Mouse (Mus musculus): ENCODE measurements around the gene Zfp37.
"Not testable (repeated sequence)": the region's sequence is repeated elsewhere in the genome, so short reads cannot be mapped to it uniquely, and the experiment has no call there.

Gene Zfp37

DNA sequence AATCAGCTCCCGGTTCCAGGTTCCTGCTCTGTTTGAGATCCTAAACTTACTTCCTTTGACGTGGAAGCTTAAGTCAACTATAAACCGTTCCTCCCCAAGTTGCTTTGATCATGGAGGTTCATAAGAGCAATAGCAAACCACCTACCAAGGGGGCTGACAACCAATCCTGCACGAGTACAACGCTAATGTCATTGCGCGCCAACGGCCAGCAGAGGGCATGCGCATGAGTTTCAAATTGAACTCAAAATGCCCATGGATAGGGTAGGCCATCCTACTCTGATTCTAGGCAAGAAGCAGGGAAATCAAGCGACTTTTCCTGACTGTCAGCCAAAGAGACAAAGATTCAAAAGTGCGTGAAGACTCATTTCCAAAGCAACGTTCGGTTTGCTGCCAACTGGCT lies at the start of gene Zfp37:
Zfp37 (minus strand) TSS at position 279 of the 400 bp plus-strand sequence.
- peak; percentile 76 for DNase-seq (ENCODE audit: low read depth, low spot score)

DNA sequence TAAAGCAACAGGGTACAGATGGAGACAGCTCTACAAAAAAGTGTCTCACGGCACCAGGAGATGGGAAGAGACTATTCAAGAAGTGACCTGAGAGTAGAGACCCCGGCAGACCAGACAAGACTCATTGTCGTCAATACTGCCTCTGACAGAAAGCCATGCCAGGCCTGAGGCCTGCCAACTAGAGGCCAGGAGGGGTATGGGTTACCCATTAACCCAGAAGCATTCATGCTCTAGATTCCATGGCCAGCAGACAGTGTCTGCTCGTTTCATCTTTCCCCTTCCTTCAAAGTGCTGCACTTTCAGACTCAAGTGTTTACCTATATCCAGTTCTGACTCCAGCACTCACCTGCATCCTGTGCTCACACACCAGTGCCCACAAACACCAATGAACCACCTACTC lies 47.2 kb upstream of the Zfp37 start:
- DNase-seq (ENCODE audit: low read depth, low spot score): no peak

DNA sequence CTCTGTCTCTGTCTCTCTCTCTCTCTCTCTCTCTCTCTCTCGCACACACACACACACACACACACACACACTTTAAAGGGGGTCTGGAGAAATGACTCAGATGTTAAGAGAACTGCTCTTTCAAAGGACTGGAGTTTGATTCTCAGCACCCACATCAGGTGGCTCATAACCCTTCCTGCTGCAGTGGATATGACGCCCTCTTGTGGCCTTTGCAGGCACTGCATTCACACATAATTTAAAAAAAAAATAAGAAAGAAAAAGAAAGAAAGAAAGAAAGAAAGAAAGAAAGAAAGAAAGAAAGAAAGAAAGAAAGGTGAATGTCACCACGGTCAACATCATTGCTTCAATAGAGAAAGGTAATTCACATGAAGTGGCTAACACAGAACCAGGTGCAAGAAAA lies 46.4 kb upstream of the Zfp37 start:
- no peak for DNase-seq (ENCODE audit: low read depth, low spot score)

DNA sequence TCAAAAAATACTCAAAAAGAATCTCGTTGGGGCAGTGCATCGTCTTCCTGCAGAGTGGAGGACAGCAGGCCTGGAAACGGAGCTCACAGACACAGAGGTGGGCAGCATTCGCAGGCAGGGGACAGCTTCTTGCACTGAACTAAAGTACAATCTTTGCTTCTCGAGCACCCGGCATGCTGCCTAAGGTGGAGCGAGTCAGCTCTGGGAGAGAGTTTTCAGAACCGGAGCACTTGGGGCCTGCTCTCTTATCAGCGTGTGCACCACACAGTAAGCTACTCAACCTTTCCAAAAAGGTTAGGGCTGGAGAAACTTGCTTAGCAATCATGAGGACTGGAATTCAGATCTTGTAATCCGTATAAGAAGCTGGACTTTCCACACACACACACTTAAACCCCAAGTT lies 45.8 kb upstream of the Zfp37 start:
- DNase-seq (ENCODE audit: low read depth, low spot score): no peak

DNA sequence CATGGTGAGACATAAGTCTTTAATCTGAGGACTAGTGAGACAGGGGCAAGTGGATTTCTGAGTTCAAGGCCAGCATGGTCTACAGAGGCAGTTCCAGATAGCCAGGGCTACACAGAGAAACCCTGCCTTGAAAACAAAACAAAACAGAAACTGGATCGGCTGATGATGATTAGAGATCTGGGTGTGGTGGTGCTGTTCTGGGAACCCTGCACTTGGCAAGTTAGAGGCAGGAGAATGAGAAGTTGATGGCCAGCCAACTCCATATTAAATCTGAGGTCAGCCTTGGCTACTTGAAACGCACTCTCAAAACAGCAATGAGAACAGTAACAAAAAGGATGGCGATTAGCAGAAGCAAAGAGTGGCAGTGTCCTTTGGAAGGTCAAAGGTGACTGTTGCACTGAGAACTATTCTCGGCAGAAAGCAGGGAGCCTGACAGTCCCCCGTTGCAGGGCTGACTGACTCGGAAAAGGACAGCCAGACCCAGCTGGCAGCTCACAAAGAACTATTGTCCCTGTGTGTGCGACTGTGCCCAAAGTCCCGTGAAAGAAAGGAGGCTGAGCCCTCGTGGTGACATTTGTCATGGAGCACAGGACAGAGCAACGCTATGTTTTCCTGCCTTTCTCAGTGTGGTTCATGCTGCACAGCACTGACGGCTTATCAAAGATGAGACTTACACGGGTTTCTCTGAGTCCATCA lies 44.1 kb upstream of the Zfp37 start:
- DNase-seq (ENCODE audit: low read depth, low spot score): no peak

DNA sequence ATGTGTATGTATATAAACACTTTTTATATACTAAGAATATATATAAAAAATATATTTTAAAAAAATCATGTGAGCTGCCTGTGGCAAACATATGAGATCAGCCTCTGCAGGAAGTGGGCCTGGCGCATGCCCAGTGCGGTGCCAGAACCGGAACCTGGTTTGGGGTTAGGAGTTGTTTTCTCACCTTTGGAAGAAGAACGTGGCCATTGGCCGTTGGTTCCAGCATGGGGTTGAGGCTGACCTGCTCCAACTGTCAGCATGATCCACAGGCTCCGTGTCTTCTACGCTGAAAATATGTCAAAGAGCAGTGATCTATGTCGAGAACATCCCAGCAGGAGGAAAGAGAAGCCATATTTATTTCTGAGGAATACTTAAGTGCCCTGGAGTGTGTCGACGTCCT lies 43.1 kb upstream of the Zfp37 start:
- DNase-seq (ENCODE audit: low read depth, low spot score): no peak

DNA sequence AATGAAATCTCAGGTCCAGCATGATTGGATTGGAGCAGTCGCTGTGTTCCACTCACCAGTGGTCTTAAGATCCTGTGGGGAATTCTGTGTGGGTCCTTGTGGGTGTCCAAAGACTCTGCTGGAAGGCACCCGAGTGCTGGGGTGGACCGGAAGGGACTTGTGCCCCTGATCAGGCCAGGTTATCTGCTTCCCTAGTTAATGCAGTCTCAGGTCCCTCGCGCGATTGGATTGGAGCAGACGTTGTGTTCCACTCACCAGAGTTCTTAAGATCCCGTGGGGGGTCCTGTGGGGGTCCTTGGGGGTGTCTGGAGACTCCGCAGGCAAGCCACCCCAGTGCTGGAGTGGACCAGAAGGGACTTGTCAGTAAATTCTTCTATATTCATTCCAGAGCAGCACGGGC lies 41.8 kb upstream of the Zfp37 start:
- no peak for DNase-seq (ENCODE audit: low read depth, low spot score)

DNA sequence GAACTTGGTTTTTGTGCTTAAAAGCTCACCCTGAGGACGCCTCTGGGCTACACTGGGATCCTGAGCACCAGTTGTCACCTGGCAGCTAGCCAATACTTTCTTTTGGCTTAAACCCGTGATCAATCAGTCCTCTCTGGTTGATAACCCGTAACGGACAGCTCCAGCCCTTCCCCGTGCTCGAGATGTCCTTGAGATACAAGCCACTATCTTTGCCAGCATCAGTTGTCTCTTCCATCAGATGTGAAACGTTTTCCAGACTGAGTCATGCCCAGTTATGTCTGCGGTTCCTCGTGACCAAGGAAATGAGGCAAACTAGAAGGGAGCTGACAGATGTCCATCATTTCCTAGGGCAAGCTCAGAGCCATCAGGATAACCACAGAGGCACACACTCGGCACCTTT lies 36.3 kb upstream of the Zfp37 start:
- no peak for DNase-seq (ENCODE audit: low read depth, low spot score)

DNA sequence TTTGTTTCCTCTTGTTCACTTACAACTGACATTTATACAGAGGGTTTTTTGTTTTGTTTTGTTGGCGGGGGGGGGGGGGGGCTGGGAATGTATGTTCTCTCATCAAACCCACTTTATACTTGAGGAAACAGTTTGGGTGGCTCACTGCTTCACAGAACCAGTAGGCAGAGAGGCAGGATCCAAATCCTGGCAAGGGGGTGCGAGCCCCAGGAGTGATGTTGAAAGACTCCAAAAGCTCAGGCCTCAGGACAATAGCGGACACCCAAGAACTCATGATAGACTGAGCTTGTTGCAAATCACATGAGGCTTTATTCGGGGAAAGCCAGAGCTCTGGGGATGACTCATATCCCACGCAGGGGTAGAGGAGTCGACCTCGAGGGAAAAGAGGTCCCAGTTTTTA lies 35.2 kb upstream of the Zfp37 start:
- DNase-seq (ENCODE audit: low read depth, low spot score): not testable (repeated sequence)

DNA sequence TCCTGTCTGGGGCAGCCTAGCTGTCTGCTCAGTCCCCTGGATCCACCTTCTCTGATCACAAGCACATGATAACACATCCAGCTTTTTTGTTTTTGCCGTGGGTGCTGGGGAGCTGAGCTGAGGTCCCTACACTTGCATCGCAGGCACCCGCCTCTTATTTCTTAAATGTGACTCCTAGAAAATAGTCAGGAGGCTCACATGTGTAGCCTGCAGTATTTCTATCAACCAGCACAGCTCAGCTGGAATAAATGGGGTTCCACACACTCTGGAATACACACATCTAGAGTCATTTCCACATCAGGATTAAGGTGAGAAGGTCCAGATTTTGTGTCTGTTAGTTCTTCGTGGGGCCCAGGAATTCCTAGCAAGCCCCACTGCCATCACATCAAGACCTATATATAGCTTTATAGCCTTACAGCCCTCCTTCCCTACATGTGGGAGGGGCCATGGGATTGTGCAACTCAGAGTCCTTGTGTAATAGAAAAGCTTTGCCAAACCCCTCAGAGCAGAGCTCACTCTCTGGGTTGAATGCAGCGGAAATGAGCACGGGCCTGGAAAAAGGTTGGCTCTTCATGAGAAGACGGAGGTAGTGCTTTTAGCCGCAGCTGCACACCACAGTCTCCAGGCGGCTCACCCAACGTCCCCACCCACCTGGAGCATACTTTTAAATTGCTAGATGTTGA lies 34.4 kb upstream of the Zfp37 start:
- no peak for DNase-seq (ENCODE audit: low read depth, low spot score)

DNA sequence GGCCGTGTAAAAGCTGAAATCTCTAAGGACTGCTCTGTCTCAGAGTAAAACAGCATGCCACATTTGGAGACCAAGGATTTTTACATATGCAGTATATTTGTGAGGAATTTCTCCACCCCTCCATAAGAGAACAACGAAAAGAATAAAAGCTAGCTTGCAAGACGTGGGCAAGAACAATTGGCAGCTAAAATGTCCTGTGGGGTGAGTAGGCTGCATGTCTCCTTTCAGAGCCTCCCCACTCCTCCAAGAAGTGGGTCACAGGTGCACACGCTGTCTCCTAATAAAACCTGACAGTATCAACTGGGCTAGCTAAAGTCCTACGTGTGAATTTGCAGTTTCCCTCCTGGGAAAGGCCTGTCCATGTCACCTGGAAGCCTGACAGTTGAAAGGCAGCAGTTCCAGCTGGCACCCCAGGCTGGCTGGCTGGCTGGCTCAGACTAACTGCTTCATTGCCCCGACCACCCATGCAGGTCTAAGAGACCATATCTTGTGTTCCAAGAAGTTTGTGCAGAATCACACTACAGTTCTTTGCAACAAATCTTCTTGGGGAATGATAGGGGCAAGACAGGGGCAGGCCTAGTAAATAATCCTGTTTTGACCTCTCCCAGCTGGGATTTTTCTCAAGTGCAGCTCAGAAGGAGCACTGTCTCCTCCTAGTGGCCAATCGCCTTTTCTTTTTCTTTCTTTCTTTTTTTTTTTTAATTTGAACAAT lies 32.4 kb upstream of the Zfp37 start:
- DNase-seq (ENCODE audit: low read depth, low spot score): peak; percentile 53

DNA sequence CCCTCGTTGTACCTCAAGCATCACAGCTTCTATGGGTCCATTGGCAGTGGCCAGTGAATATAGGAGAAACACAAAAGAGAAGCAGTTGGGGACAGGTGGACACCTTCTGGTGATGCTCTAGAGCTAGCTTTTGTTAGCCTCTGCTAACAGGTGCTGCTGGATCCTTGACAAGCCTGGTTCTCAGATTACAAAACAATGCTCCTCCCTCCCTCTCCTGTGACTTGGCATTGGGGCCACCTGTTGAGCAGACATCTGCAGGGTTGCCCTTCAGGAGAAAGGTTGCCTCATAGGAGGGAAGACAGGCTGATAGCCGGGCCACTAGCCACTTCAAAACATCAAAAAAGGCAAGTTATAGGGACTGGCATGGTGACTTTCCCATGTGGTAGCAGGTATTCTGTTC lies 31.4 kb upstream of the Zfp37 start, which contains the start of gene Slc31a2:
Slc31a2 (plus strand) TSS at position 287 of the 400 bp plus-strand sequence.
- DNase-seq (ENCODE audit: low read depth, low spot score): peak; percentile 47

DNA sequence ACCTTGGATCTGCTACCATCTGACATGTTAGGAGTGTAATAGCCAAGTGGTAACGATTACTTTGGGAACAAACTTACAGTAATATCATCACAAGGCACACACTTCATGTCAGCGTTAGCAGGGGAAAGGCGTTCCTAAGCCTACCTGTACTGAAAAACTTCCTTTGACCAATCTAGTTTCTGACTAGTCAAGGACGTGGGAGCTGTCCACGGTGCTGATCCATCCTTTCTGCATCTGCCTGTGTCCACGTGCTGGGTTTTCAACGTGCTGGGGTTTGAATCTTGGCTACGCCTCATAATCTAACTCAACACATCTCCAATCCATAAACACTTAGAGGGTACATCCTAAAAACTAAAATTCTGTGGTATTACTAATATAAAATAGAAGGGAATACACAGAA lies 26.1 kb upstream of the Zfp37 start:
- DNase-seq (ENCODE audit: low read depth, low spot score): peak; percentile 69

DNA sequence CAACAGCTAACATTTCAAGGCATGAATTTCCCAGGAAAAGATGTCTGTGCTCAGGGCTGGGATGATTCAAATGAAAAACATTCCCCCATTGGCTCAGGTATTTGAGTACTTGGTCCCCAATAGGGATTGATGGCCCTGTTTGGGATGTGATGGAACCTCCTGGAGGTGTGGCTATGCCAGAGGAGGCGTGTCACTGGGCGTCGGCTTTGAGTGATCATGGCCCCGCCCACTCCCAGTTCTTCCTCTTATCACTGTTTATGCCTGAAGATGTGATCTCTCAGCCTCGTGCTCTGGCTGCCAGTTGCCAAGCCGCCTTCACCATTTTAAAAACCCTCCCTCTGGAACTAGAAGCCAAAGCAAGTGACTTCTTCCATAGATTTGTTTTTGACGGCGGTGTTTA lies 23.7 kb upstream of the Zfp37 start:
- peak; percentile 83 for DNase-seq (ENCODE audit: low read depth, low spot score)

DNA sequence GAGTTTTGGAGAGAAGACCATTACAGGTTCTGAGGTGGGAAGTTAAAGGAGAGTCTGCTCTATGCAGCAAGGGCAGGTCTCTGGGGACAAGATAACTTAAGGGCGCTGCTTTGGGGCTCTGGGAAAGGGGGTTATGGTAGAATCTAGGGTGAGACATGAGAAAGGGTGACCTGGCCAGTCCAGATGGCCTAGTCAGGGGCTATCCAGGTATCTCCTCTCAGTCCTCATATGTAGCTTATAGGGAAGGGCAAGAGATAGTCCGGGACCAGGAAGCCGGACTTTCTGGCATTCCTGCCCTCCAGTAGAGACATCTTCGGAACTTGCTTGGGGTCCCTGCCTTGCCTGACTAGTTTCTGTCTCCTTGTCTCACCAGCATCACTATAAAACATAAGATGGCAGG lies 20.9 kb upstream of the Zfp37 start:
- DNase-seq (ENCODE audit: low read depth, low spot score): no peak

DNA sequence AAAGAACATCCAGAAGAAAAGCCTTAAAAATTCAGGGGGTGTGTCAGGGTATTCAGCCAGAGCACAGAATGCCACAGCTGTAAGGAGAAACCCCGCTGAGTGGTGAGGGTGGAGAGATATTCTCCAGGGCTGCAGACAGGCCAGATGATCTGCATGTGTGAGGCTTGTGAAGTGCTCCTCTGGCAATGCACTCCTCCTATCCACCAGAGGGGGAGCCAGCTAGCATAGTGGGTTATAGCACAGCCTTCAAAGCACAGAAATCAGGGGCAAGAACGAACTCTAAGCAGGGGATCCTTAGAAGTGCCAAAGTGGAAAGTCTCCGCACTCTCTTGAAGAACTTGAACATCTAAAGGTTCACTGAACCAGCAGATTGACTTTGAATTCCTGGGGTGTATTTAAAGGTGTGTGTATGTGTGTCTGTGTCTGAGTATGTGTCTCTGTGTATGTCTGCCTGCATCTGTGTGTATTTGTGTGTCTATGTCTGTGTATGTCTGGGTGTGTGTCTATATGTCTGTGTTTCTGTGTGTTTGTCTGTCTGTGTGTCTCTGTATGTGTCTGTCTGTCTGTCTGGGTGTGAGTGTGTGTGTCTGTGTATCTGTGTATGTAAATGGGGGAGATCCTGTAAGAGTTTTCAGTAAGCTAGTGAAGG lies 20.2 kb upstream of the Zfp37 start:
- peak; percentile 97 for DNase-seq (ENCODE audit: low read depth, low spot score)

DNA sequence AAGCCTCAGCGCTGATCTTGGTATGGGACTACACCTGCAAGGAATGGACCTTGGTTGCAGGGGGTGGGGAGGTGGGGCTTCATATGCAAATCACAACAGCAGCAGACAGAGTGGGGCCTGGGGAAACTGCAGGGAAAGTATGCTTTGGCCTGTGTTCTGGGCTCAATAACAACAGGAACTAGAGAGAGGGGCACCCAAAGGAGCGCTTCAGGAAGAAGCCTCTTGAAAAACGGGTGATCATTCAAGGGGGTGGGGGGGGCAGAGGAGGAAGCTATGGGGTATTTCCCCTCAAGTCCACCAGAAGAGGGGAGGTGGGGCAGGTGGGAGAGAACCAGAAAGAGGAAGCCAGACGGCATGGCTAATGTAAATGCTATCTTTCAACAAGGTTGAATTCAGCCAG lies 17.5 kb upstream of the Zfp37 start:
- DNase-seq (ENCODE audit: low read depth, low spot score): peak; percentile 70

DNA sequence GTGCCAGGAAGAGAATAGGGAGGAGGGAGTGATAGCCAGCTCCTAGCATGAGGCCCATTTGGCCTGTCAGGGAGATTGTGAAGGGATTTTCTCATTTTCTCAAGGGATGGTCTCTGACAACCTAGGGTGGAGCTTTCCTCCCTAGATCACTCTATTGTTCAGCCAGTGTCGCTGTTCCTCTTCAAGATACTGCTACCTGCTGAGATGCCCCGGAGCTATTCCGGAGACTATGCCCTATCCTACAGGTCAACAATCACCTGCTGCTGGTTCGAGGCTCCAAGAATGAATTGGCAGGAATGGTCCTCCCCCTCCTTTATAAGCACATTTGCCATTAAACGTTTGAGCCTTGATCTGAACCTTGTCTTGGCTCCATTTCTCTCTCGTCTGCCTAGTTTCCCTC lies 9.7 kb upstream of the Zfp37 start:
- DNase-seq (ENCODE audit: low read depth, low spot score): peak; percentile 86

DNA sequence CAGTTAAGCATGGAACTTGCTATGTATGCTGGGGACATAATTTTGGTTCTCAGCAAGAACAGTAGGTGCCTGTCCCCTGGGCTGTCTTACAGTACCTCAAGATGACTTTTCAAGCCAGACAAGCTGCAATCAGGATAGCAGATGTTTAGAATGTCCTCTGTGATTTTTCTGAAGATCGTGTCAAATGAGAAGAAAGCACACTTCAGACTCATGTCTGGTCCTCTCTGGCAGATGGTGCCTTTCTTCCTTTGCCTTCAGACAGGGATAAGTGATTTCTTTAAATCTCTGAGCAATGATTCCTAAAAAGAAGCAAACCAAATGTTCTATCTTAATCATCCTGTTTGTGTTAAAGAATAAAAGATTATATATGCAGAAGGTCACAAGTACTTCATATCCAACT lies 694 bp downstream of the Zfp37 start:
- DNase-seq (ENCODE audit: low read depth, low spot score): no peak

DNA sequence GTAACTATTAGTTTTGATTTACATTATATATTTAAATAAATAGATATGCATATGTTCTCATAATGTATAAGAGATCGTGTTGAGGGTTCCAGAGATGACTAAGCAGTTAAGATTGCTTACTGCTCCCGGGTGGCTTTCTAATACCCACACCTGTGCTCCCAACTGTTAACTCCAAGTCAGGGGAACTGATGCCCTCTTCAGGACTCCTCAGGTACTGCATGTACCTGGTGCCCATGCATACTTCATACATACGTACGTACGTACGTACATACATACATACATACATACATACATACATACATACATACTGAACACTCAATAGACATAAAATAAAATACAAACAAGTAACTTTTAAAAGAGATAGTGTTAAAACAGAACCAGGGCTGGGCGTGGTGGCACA lies 1.4 kb downstream of the Zfp37 start:
- peak; percentile 78 for DNase-seq (ENCODE audit: low read depth, low spot score)

DNA sequence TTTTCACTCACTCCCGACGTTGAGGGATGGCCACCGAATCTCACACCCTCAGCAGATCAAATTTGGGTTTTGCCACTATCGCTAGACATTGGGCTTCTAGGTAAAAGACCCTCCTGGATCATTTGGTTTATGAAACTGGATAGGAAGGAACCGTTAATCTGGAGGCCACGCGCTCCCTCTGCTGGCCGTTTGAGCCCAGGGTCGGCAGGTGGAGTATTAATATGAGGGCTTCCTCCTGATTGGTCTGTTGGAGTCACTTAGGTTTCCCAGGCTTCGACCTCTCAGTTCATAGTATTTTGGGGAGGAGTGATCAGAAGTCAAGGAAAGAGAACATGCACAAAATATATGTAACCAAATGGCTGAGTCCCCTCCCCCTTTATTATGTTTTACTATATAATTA lies 2.5 kb downstream of the Zfp37 start:
- peak; percentile 59 for DNase-seq (ENCODE audit: low read depth, low spot score)

DNA sequence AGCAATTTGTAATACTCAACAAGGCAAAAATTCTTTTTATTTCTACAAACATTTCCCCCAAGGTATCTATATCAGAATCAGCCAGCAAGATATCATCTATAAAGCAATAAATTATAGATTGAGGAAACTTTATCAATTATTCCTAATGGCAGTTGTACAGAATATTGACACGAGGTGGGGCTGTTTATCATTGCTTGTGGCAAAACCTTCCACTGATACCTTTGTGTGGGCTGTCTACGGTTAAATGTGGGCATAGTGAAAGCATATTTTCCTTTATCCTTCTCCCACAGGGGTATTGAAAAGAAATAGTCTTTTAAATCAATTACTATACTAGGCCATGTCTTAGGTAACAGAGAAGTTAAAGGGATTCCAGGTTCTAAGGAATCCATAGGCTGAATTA lies 17.4 kb downstream of the Zfp37 start:
- no peak for DNase-seq (ENCODE audit: low read depth, low spot score)
